Mouse (Mus musculus) forebrain, embryonic 13.5 days (tissue): ENCODE results near the gene Zswim3. TPM values are rescaled to one million over a fixed set of nuclear protein-coding genes. Genes with fewer than 3 reads are reported as not detected.
A peak's percentile ranks its signal among the peaks of the same experiment; 100 is the strongest.

Experiments used
- ATAC-seq: fragments of 200-750 bp; cut with Nextera tagmentation; 2 replicates; pipeline ENCODE4 v1.8.0; 2017
- H3K27ac ChIP-seq: fragments of 300-500 bp; sonication (generic); 2 replicates; pipeline ENCODE4 v1.5.1; 2015; ENCODE audit warnings: inconsistent platforms, mild to moderate bottlenecking, moderate library complexity
- H3K27me3 ChIP-seq: fragments of 300-500 bp; sonication (generic); 2 replicates; pipeline ENCODE4 v1.6.1; 2015; ENCODE audit warnings: mild to moderate bottlenecking, inconsistent platforms
- H3K36me3 ChIP-seq: fragments of 300-500 bp; sonication (generic); 2 replicates; pipeline ENCODE4 v1.6.1; 2015; ENCODE audit warnings: mild to moderate bottlenecking, inconsistent platforms; ENCODE audit not compliant: poor library complexity, severe bottlenecking
- H3K4me1 ChIP-seq: fragments of 300-500 bp; sonication (generic); 2 replicates; pipeline ENCODE4 v1.6.1; 2015; ENCODE audit warnings: inconsistent platforms
- H3K4me2 ChIP-seq: fragments of 300-500 bp; sonication (generic); 2 replicates; pipeline ENCODE4 v1.6.1; 2015; ENCODE audit warnings: inconsistent platforms, mild to moderate bottlenecking, moderate library complexity
- H3K4me3 ChIP-seq: fragments of 300-500 bp; sonication (generic); 2 replicates; pipeline ENCODE4 v1.5.1; 2015; ENCODE audit warnings: mild to moderate bottlenecking, inconsistent platforms
- H3K9ac ChIP-seq: fragments of 300-500 bp; sonication (generic); 2 replicates; pipeline ENCODE4 v1.6.1; 2015; ENCODE audit warnings: mild to moderate bottlenecking, inconsistent platforms
- H3K9me3 ChIP-seq: fragments of 300-500 bp; sonication (generic); replicated peaks from 2 replicates; pipeline ENCODE4 v1.6.1; 2016; ENCODE audit warnings: inconsistent platforms
- WGBS: fragments of 180-500 bp; shearing (Covaris S2); methylation state at CpG from one replicate; pipeline ENCODE4 v1.1.7; 2015; 5-methylcytosine and 5-hydroxymethylcytosine counted together
- polyA plus RNA-seq: library from polyadenylated mRNA; unstranded; fragments of >200 nt; fragmentation: Nextera tagmentation; extraction: Ambion mirVana; gene quantifications from 2 replicates; pipeline ENCODE4 v1.2.1, GENCODE M21; 2015

The Zswim3 gene
- polyA plus RNA-seq, result 11.7 and 12.1 TPM in 2 replicates

- Histone ChIP-seq H3K27me3 (no peaks in the 10 kb centered on the region), H3K9ac (peak within 1 kb of the TSS; percentile 85), H3K9me3 (no peaks in the 10 kb centered on the region), H3K4me3 (peak within 1 kb of the TSS; percentile 82), H3K27ac (peak within 1 kb of the TSS; percentile 72), H3K36me3 (peaks cover 31% of the 10 kb centered on the region), H3K4me1 (peaks cover 33% of the 10 kb centered on the region), H3K4me2 (peak within 1 kb of the TSS; percentile 84)
- peak; percentile 97 for ATAC-seq
- 0% methylated on average over 47 of the region's 47 CpGs for WGBS
These were observed at the start of gene Zswim3, which contains the start of gene Acot8 for GRCm38 (mm10) chr2:164804533-164805331. TSS of gene Zswim3 (plus strand) at chr2:164805098. TSS of gene Acot8 (minus strand) at chr2:164804882.

GRCm38 (mm10) chr2:164757841-164758240 is 47.1 kb upstream of the Zswim3 start:
- Histone ChIP-seq H3K9ac (no peak overlapping the region), H3K36me3 (peaks cover 98% of the 10 kb centered on the region), H3K4me1 (no peaks in the 10 kb centered on the region), H3K9me3 (no peaks in the 10 kb centered on the region), H3K27me3 (no peaks in the 10 kb centered on the region), H3K4me2 (no peak overlapping the region), H3K27ac (no peak overlapping the region), H3K4me3 (no peak overlapping the region)
- 78% methylated on average over 11 of the region's 11 CpGs for WGBS
- no peak for ATAC-seq

- H3K9me3 ChIP-seq, result no peaks in the 10 kb centered on the region
- no peak for ATAC-seq
These were observed 46.2 kb upstream of the Zswim3 start for GRCm38 (mm10) chr2:164758692-164759091.

GRCm38 (mm10) chr2:164760059-164760833 is 44.7 kb upstream of the Zswim3 start:
- ATAC-seq, result no peak
- H3K9ac ChIP-seq, result no peak overlapping the region
- no peak overlapping the region for H3K27ac ChIP-seq
- no peaks in the 10 kb centered on the region for H3K4me1 ChIP-seq
- 84% methylated on average over 4 of the region's 4 CpGs for WGBS
- no peaks in the 10 kb centered on the region for H3K27me3 ChIP-seq
- no peaks in the 10 kb centered on the region for H3K9me3 ChIP-seq
- peaks cover 93% of the 10 kb centered on the region for H3K36me3 ChIP-seq
- H3K4me3 ChIP-seq, result no peak overlapping the region
- H3K4me2 ChIP-seq, result no peak overlapping the region

More at GRCm38 (mm10) chr2:164758692-164759091, 46.2 kb upstream of the Zswim3 start:
- H3K4me2 ChIP-seq, result no peak overlapping the region
- WGBS, result 83% methylated on average over 1 of the region's 1 CpGs
- no peaks in the 10 kb centered on the region for H3K4me1 ChIP-seq
- H3K27me3 ChIP-seq, result no peaks in the 10 kb centered on the region
- H3K4me3 ChIP-seq, result no peak overlapping the region
- no peak overlapping the region for H3K9ac ChIP-seq
- peaks cover 99% of the 10 kb centered on the region for H3K36me3 ChIP-seq
- no peak overlapping the region for H3K27ac ChIP-seq

GRCm38 (mm10) chr2:164761502-164761901 is 43.4 kb upstream of the Zswim3 start:
- Histone ChIP-seq H3K9me3 (no peaks in the 10 kb centered on the region), H3K27me3 (no peaks in the 10 kb centered on the region), H3K4me3 (no peak overlapping the region), H3K4me1 (no peaks in the 10 kb centered on the region), H3K36me3 (peaks cover 93% of the 10 kb centered on the region), H3K9ac (no peak overlapping the region), H3K4me2 (no peak overlapping the region), H3K27ac (no peak overlapping the region)
- 94% methylated on average over 2 of the region's 2 CpGs for WGBS
- ATAC-seq, result no peak

GRCm38 (mm10) chr2:164761971-164762370 is 42.9 kb upstream of the Zswim3 start:
- H3K9ac ChIP-seq, result no peak overlapping the region
- WGBS, result 97% methylated on average over 4 of the region's 4 CpGs
- H3K4me2 ChIP-seq, result no peak overlapping the region
- H3K36me3 ChIP-seq, result peaks cover 93% of the 10 kb centered on the region
- H3K4me1 ChIP-seq, result no peaks in the 10 kb centered on the region
- H3K27me3 ChIP-seq, result no peaks in the 10 kb centered on the region
- no peaks in the 10 kb centered on the region for H3K9me3 ChIP-seq
- no peak overlapping the region for H3K27ac ChIP-seq
- ATAC-seq, result no peak
- H3K4me3 ChIP-seq, result no peak overlapping the region

- H3K4me1 ChIP-seq, result no peaks in the 10 kb centered on the region
- ATAC-seq, result no peak
- no peaks in the 10 kb centered on the region for H3K27me3 ChIP-seq
- WGBS, result 84% methylated on average over 7 of the region's 7 CpGs
- no peak overlapping the region for H3K4me2 ChIP-seq
- H3K27ac ChIP-seq, result no peak overlapping the region
- H3K36me3 ChIP-seq, result peaks cover 92% of the 10 kb centered on the region
- H3K9ac ChIP-seq, result no peak overlapping the region
- no peaks in the 10 kb centered on the region for H3K9me3 ChIP-seq
- H3K4me3 ChIP-seq, result no peak overlapping the region
These were observed 42.3 kb upstream of the Zswim3 start for GRCm38 (mm10) chr2:164762593-164762992.

- no peak overlapping the region for H3K9ac ChIP-seq
- peaks cover 10% of the 10 kb centered on the region for H3K4me1 ChIP-seq
- H3K36me3 ChIP-seq, result peaks cover 70% of the 10 kb centered on the region
- no peak overlapping the region for H3K4me3 ChIP-seq
- no peaks in the 10 kb centered on the region for H3K27me3 ChIP-seq
- H3K4me2 ChIP-seq, result no peak overlapping the region
- ATAC-seq, result no peak
- 75% methylated on average over 3 of the region's 3 CpGs for whole genome bisulfite sequencing
- no peak overlapping the region for H3K27ac ChIP-seq
- no peaks in the 10 kb centered on the region for H3K9me3 ChIP-seq
These were observed 39.1 kb upstream of the Zswim3 start for GRCm38 (mm10) chr2:164765841-164766240.

GRCm38 (mm10) chr2:164767812-164768540 is 36.9 kb upstream of the Zswim3 start:
- no peak overlapping the region for H3K4me2 ChIP-seq
- no peak overlapping the region for H3K27ac ChIP-seq
- no peaks in the 10 kb centered on the region for H3K9me3 ChIP-seq
- H3K4me3 ChIP-seq, result no peak overlapping the region
- H3K36me3 ChIP-seq, result peaks cover 68% of the 10 kb centered on the region
- ATAC-seq, result no peak
- H3K27me3 ChIP-seq, result no peaks in the 10 kb centered on the region
- no peak overlapping the region for H3K9ac ChIP-seq
- peaks cover 26% of the 10 kb centered on the region for H3K4me1 ChIP-seq
- WGBS, result 90% methylated on average over 15 of the region's 15 CpGs

GRCm38 (mm10) chr2:164769258-164770037 is 35.5 kb upstream of the Zswim3 start, which contains the start of gene Ube2c:
TSS of gene Ube2c (plus strand) at chr2:164769898.
- H3K4me3 ChIP-seq, result peak within 1 kb of the TSS; percentile 90
- peaks cover 26% of the 10 kb centered on the region for H3K4me1 ChIP-seq
- H3K36me3 ChIP-seq, result peaks cover 63% of the 10 kb centered on the region
- H3K27me3 ChIP-seq, result no peaks in the 10 kb centered on the region
- 2% methylated on average over 53 of the region's 53 CpGs for WGBS
- H3K4me2 ChIP-seq, result peak within 1 kb of the TSS; percentile 94
- H3K9me3 ChIP-seq, result no peaks in the 10 kb centered on the region
- peak; percentile 100 for ATAC-seq
- peak within 1 kb of the TSS; percentile 22; the same call in 1 of the 2 replicates for H3K27ac ChIP-seq
- H3K9ac ChIP-seq, result peak within 1 kb of the TSS; percentile 84

GRCm38 (mm10) chr2:164770279-164770678 is 34.6 kb upstream of the Zswim3 start:
- Histone ChIP-seq H3K4me1 (peaks cover 26% of the 10 kb centered on the region), H3K27me3 (no peaks in the 10 kb centered on the region), H3K4me3 (peak overlapping the region; percentile 90), H3K9ac (peak overlapping the region; percentile 84), H3K4me2 (peak overlapping the region; percentile 94), H3K27ac (no peak overlapping the region; the same call in 1 of the 2 replicates), H3K9me3 (no peaks in the 10 kb centered on the region), H3K36me3 (peaks cover 55% of the 10 kb centered on the region)
- whole genome bisulfite sequencing, result 4% methylated on average over 15 of the region's 15 CpGs
- no peak for ATAC-seq
